Mouse (Mus musculus): ENCODE data around the gene Cybrd1. TPM values are rescaled to one million over a fixed set of nuclear protein-coding genes. Genes with fewer than 3 reads are reported as not detected.

Gene Cybrd1
- total RNA-seq, 1 experiment from 2014 or later: 0.14 TPM

DNA sequence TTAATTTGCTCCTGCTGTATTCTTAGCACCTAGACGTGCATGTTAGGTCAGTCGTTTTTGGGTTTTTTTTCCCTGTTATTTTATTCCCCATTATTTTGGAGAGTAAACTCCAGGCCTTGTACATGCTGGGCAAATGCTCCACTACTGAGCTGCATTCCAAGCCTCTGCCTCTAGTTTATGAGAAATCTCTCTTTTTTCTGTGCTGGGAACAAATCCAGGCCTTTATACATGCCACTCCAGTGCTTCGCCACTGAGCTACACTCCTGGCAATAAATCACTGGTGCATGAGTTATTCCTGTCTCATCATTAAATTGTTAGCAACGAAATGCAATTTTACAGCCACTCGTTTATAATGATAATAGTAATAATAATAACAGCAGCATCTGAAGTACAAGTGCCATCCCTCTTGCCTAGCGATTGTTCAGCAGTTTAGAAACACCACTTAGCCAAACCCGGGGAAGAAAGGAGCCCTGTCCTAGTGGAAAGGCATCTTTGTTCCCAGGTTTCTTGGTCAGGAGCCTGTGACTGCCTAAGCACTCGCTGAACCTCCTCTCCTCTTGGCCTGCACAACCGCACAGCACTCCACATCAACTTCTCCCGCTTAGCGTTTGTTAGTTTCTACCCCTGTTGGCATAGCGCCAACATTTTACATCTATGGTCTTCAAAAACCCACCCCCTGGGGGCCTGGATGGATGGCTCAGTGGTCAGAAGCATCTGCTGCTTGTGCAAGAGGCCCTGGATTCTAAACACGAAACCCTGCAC is 4.7 kb downstream of the Cybrd1 start:
- ATAC-seq (replicated peaks; ENCODE audit: low read depth, poor library complexity, severe bottlenecking): no peak

GRCm38 (mm10) chr2:71123591-71123990 is 5.9 kb downstream of the Cybrd1 start:
- ATAC-seq (replicated peaks; ENCODE audit: low read depth, poor library complexity, severe bottlenecking): no peak

DNA sequence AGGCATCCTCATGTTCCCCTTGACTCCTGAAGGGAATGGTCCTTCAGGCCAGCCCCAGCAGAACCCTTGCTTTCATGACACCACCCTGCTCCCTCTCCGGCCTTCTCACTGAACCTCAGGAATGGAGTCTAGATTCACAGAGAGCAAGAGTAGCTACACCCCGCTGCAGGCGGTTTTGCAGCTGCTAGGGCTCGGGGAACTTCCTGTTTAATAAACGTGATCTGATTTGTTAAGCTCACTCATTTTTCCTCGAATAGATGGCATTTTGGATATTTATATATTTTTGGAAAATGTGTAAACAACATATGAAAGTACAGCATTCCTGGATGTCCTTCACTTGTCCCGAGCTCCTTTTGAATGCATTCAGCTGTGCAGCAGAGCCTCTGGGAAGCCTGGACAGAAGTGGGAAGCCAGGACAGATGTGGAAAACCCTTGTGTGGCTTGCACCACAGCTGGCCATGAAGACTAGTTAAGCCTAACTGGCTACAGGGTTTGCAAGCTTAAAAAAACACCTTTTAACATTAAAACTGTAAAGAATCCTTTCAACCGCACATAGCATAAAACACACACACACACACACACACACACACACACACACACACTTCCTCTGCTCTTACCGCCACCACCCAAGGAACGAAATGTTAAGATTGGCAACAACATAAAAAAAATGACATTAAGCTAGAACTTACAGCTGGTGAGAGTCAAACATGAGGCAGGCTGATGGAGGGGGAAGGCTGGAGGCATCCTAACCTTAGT is 10.2 kb downstream of the Cybrd1 start:
- no peak for ATAC-seq (replicated peaks; ENCODE audit: low read depth, poor library complexity, severe bottlenecking)

GRCm38 (mm10) chr2:71130366-71130765 is 12.6 kb downstream of the Cybrd1 start:
- ATAC-seq (replicated peaks; ENCODE audit: low read depth, poor library complexity, severe bottlenecking): no peak

DNA sequence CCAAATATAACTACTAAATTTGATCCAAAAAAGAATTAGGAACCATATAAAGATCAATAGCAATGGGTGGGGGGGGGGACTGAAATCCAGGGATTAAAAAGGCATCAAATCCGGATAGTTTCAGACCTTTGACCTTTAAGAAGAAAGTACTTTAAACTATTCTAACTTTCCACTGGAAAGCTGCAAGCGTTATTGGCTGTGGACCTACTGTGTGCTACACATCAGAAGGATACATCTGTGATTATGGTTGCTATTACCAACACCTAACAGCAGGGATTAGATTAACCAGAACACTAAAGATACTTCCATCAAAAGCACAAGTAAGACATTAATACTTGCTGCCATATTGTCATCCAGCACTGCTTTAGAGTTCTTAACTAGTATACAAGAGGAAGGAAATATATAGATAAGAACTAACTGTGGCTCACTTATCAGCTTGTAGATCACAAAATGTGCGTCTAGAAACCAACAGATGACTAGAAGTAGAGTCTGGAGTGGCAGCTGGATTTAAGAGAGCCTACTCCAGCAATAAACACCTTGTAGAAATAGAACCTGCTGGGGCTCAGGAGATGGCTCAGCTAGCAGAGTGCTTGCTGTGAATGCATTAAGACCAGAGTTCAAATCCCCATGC is 14.3 kb downstream of the Cybrd1 start:
- no peak for ATAC-seq (replicated peaks; ENCODE audit: low read depth, poor library complexity, severe bottlenecking)

DNA sequence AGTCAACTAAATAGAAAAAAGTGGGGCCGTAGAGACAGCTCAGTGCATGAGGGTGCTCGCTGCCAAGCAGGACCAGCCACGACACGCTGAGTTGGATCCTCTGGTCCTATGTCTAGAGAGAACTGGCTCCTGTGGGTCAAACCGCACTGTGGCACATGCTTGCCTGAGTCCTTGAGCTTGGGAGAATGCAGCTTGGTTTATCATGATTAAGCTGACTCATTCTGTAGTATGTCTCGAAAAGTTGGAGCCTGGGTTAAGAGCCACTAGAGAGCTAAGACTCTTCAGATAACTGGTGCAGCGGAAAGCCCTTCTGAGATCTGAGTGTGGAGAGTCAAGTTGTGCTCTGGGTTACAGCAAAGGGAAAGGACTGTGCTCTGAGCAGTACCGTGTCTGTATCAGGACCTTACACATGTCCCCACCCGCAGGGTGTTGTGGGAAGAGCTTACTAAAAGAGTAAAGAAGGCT is 16.4 kb downstream of the Cybrd1 start:
- peak; percentile 50 for ATAC-seq (replicated peaks; ENCODE audit: low read depth, poor library complexity, severe bottlenecking)

DNA sequence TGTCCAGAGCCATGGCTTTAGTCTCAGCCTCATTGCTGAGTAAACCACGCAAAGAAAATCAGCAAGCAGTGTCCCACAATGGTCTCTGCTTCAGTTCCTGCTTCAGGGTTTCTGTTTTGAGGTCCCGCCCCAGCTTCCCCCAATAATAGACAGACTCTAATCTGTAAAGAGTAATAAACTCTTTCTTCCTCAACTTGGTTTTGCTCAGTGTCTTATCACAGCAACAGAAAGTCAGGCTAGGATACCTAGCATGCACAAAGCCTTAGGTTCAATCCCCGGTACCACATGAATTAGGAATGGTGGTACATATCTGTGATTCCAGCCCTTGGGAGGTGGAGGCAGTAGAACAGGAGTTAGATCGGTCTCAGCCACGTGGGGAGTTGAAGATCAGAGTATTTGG is 17.1 kb downstream of the Cybrd1 start:
- ATAC-seq (replicated peaks; ENCODE audit: low read depth, poor library complexity, severe bottlenecking): no peak

- ATAC-seq (replicated peaks; ENCODE audit: low read depth, poor library complexity, severe bottlenecking): no peak
These were observed 22.9 kb downstream of the Cybrd1 start for GRCm38 (mm10) chr2:71140622-71141021.

DNA sequence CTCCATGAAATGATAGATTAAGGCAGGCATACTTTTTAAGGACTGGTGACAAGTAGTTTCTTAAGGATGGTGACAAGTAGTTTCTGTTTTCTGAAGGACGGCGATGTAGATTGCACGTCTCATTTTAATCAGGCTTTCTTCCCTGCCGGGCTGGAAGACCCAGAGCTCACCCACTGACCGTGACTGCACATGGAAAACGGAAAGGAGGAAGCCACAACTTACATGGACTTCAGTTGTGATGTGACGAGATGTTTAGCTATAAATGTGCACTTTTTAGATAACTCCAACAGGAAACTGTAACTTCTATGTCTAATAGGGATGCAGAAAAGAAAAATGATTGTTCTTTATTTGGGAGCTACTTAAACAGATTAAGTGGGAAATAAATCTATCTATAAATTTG is 24.7 kb downstream of the Cybrd1 start:
- peak; percentile 65 for ATAC-seq (replicated peaks; ENCODE audit: low read depth, poor library complexity, severe bottlenecking)

DNA sequence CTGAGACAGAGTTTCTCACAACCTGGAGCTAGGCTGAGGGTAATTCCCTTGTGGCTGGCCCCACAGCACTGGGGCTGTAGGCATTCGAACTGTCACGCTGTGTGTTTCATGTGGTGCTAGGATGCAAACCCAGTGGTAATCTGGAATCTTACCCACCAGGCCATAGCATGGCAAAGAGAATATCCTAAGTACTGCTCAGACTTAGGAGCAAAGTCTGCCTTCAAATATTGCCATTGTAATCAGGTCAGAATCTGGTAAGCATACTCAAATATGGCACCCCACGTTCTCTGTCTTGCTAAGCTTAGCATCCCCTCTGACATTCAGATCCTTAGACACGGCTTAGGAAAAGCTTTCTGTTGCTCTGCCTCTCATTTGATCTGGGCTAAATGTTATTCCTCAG is 28.1 kb downstream of the Cybrd1 start:
- no peak for ATAC-seq (replicated peaks; ENCODE audit: low read depth, poor library complexity, severe bottlenecking)

- ATAC-seq (replicated peaks; ENCODE audit: low read depth, poor library complexity, severe bottlenecking): no peak
These were observed 28.5 kb downstream of the Cybrd1 start for GRCm38 (mm10) chr2:71146266-71146665.

DNA sequence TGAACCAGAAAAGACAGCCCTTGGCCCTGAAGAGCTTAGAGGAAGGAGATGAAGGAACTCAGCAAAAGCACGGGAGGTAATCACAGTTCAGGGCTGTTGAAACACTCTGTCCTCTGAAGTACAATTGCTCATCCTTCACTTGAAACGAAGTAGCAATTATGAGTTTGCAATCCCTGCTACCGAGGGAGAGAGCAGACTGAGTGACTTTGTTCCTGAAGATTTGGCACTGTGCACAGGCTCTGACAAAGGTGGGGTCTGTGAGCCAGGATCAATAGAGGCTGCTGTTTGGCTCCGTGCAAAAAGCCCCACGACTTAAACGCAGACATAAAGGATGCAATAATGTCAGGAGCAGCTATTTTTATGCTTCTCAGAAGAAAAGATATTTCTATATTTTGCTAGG is 30.1 kb downstream of the Cybrd1 start:
- no peak for ATAC-seq (replicated peaks; ENCODE audit: low read depth, poor library complexity, severe bottlenecking)

GRCm38 (mm10) chr2:71152170-71152569 is 34.4 kb downstream of the Cybrd1 start:
- no peak for ATAC-seq (replicated peaks; ENCODE audit: low read depth, poor library complexity, severe bottlenecking)

DNA sequence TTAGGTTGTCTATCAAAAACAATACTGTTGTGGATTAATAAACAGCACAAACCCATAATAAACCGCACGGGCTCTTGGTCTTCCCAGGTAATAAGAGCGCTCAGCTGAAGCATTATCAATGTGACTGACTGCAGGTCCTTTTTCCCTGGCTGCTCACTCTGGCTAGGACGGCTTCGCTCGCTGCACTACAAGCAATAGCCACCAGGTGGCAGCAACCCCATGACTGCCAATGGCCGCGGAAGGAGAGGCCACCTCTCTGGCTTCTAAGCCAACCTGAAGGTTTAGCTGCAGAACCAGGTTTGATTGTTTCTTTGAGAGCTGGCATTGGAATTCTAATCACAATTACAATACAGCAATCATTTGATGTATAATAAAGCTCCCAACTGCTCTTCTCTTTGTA is 37.8 kb downstream of the Cybrd1 start:
- ATAC-seq (replicated peaks; ENCODE audit: low read depth, poor library complexity, severe bottlenecking): peak; percentile 93

DNA sequence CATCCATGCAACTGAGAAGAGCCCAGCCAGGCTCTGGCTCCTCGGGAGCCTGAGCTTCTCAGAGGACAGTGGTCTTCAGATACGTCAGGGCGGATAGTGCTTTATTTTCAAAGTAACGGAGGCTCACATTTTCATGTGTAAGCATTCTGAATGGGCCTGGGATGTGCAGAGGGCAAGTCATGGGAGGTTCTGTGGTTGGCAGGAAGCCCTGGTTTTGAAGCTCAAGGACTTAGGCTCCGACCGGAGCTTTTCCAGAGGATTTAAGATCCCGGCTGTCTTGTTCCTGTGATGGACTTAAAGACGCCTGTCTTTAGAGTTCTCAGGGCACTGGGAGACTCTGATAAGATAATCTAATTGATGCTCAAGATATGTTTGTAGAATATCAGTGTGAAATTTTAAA is 38.7 kb downstream of the Cybrd1 start:
- no peak for ATAC-seq (replicated peaks; ENCODE audit: low read depth, poor library complexity, severe bottlenecking)

- no peak for ATAC-seq (replicated peaks; ENCODE audit: low read depth, poor library complexity, severe bottlenecking)
These were observed 40.2 kb downstream of the Cybrd1 start for GRCm38 (mm10) chr2:71157881-71158280.

DNA sequence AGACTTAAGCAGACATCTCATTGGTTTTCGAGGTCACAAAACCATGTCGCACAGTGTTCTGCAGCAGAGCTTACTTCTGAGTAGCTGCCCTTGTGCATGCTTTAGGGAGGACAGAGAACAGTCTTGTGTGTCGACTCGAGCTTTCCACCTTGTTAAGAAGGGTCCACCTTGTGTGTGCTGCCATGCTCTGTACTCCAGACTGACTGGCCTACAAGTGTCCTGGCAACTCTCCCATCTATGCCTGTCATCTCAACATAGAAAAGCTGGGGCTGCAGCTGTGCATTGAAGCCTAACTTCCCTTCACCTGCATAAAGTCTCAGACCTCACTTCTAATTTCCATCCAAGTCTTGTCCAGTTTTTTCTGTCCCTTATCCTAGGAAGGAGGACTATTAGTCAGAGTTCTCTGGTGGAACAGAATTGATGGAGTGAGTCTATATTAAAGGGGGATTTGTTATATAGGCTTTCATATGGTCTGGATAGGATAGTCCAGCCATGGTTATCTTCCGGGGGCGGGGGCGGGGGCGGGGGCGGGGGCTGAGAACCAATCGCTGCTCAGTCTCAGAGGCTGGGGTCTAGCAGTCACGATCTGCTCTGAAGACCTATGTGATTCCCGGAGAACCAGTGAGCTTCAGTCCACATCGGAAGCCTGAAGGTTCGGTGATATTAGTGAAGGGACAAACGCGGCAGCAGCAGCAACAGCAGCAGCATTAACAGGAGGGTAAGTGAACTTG is 42.0 kb downstream of the Cybrd1 start:
- no peak for ATAC-seq (replicated peaks; ENCODE audit: low read depth, poor library complexity, severe bottlenecking)

- no peak for ATAC-seq (replicated peaks; ENCODE audit: low read depth, poor library complexity, severe bottlenecking)
These were observed 42.7 kb downstream of the Cybrd1 start for GRCm38 (mm10) chr2:71160307-71160861.

DNA sequence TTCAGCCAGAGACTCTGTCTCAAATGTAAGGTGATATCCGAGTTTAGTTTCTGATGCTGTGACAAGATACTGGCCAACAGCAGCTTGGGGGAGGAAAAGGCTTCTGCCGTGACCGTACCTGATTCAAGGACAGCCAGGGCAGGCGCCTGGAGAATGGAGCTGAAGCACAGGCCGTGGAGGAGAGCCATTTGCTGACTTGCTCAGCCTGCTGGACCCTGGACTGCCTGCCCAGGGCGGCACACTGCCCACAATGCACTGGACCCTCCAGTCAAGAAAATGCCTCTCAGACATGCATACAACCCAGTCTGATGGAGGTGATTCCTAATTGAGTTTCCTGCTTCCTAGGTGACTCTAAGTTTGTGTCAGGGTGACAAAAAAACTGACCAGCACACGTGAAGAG is 43.8 kb downstream of the Cybrd1 start:
- no peak for ATAC-seq (replicated peaks; ENCODE audit: low read depth, poor library complexity, severe bottlenecking)
